Mouse (Mus musculus): Measurements from ENCODE around the gene Tmem132c. TPM values are rescaled to one million over a fixed set of nuclear protein-coding genes. Genes with fewer than 3 reads are reported as not detected.
A peak's percentile ranks its signal among the peaks of the same experiment; 100 is the strongest.

Gene Tmem132c
- polyA plus RNA-seq, 1 experiment from 2014 or later, result 28.5 TPM

DNA sequence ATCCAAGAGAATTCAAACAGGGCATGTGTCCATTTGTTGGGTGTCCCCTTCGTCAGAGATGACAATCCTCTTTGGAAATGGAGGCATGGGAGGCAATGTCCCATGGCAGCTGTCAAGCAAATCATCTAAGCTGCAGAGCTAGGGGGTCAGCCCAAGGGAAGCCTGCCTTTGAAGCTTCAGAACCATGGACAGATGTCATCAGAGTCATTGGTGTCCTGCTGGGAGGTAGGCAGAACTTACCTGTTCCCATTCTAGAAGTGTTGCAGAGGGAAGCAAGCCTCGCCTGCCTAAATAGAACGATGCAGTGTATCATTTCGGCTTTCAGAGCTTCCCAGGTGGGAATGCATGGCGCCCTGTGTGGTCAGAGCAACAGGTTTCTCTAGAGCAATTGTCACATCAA lies 230.3 kb downstream of the Tmem132c start:
- H3K4me2 ChIP-seq (replicated peaks), result no peak overlapping the region
- H3K4me3 ChIP-seq (replicated peaks), result no peak overlapping the region
- no peak for ATAC-seq (ENCODE audit: insufficient number of reproducible peaks, low FRiP score, low TSS enrichment, low read depth)
- no peak overlapping the region for H3K9ac ChIP-seq
- H3K27ac ChIP-seq (replicated peaks), result no peak overlapping the region
- WGBS, result 57% methylated on average over 5 of the region's 5 CpGs
- H3K27me3 ChIP-seq, result no peaks in the 10 kb centered on the region
- H3K9me3 ChIP-seq (replicated peaks), result no peaks in the 10 kb centered on the region
- H3K36me3 ChIP-seq, result no peaks in the 10 kb centered on the region
- no peaks in the 10 kb centered on the region for H3K4me1 ChIP-seq

DNA sequence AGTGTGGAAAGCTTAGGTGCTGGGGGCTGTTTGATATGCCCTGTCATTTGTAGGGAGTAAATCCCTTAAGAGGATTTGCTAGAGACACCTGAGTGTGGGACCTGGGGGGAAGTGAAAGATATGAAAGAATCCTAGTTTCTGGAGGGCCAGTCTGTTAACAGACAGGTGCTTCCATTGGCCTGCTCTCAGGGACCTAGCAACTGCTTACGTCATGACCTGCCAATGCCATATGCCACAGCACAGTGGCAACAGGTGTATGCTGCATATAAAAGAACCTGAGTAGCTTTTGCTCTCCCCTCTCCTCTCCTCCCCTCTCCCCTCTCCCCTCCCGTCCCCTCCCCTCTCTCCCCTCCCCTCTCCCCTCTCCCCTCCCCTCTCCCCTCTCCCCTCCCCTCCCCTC lies 232.1 kb downstream of the Tmem132c start:
- Histone ChIP-seq H3K4me3 (replicated peaks) (no peak overlapping the region), H3K36me3 (no peaks in the 10 kb centered on the region), H3K27me3 (no peaks in the 10 kb centered on the region), H3K9ac (no peak overlapping the region), H3K4me1 (no peaks in the 10 kb centered on the region), H3K4me2 (replicated peaks) (no peak overlapping the region), H3K9me3 (replicated peaks) (no peaks in the 10 kb centered on the region), H3K27ac (replicated peaks) (no peak overlapping the region)
- 26% methylated on average over 1 of the region's 2 CpGs for WGBS
- no peak for ATAC-seq (ENCODE audit: insufficient number of reproducible peaks, low FRiP score, low TSS enrichment, low read depth)

DNA sequence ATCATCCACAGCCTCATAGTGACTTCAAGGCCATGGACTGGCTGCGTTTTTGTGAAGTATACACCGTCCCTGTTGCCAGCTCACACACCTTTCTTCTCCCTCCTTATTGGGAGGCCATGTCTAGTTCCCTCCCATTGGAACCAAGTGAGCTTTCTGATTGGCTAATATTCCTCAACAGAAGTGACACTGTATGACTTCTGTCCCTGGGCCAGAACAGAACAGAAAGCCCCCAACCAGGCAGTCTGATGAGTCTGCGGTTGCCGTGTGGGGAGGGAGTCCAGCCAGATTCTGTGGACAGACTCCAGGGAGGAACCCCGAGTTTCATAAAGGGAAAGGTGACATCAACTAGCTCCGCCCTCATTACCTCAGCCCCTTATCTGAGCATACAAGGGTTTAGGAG lies 233.2 kb downstream of the Tmem132c start:
- no peaks in the 10 kb centered on the region for H3K4me1 ChIP-seq
- H3K9ac ChIP-seq, result no peak overlapping the region
- H3K27ac ChIP-seq (replicated peaks), result no peak overlapping the region
- H3K4me3 ChIP-seq (replicated peaks), result no peak overlapping the region
- H3K36me3 ChIP-seq, result no peaks in the 10 kb centered on the region
- no peak for ATAC-seq (ENCODE audit: insufficient number of reproducible peaks, low FRiP score, low TSS enrichment, low read depth)
- no peaks in the 10 kb centered on the region for H3K9me3 ChIP-seq (replicated peaks)
- no peaks in the 10 kb centered on the region for H3K27me3 ChIP-seq
- H3K4me2 ChIP-seq (replicated peaks), result no peak overlapping the region
- 81% methylated on average over 6 of the region's 6 CpGs for WGBS

DNA sequence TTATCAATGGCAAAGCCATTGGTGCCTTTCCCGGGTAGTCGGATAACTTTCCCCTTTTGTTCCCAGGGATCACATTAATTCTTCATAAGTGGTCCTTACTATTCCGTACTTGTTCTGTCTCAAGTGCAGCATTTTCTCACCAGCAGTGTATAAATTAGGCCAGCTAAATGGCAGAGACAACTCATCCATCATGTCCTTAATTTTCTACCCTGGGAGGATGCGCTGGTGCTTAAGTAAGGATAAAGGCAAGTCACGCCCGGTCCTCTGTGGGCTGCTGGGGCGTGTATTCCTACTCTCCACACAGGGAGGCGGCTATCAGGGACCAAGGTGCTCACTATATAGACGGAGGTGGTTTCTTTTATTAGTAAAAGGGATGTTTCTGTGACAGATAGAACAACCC lies 236.2 kb downstream of the Tmem132c start:
- WGBS, result 60% methylated on average over 9 of the region's 9 CpGs
- no peak overlapping the region for H3K4me2 ChIP-seq (replicated peaks)
- no peak overlapping the region for H3K27ac ChIP-seq (replicated peaks)
- no peaks in the 10 kb centered on the region for H3K36me3 ChIP-seq
- H3K9me3 ChIP-seq (replicated peaks), result no peaks in the 10 kb centered on the region
- no peak overlapping the region for H3K9ac ChIP-seq
- peaks cover 4% of the 10 kb centered on the region; the same call in 1 of the 2 replicates for H3K4me1 ChIP-seq
- no peak overlapping the region for H3K4me3 ChIP-seq (replicated peaks)
- no peak for ATAC-seq (ENCODE audit: insufficient number of reproducible peaks, low FRiP score, low TSS enrichment, low read depth)
- no peaks in the 10 kb centered on the region for H3K27me3 ChIP-seq

DNA sequence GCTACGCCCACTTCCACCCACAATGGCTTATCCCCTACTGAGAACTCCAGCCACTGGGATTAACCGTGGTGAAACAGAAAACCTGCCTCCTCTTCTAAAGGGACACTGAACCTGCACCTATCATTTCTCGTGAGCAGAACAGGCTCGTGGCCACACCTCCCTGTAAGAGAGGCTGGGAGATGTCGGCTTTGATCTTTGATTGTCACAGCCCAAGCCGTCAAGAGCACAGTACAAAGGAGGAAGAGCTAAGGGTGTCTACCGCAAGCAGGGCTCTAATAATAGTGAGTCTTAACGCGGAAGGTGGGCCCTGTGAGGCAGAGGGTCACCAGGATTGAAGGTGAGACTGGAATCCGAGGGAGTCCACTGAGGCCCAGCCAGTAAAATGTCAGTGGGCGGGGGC lies 236.7 kb downstream of the Tmem132c start:
- 33% methylated on average over 11 of the region's 11 CpGs for WGBS
- no peak overlapping the region for H3K4me2 ChIP-seq (replicated peaks)
- no peak overlapping the region for H3K4me3 ChIP-seq (replicated peaks)
- no peaks in the 10 kb centered on the region for H3K27me3 ChIP-seq
- no peaks in the 10 kb centered on the region for H3K9me3 ChIP-seq (replicated peaks)
- no peak for ATAC-seq (ENCODE audit: insufficient number of reproducible peaks, low FRiP score, low TSS enrichment, low read depth)
- H3K36me3 ChIP-seq, result no peaks in the 10 kb centered on the region
- H3K9ac ChIP-seq, result no peak overlapping the region
- H3K4me1 ChIP-seq, result peaks cover 4% of the 10 kb centered on the region; the same call in 1 of the 2 replicates
- H3K27ac ChIP-seq (replicated peaks), result no peak overlapping the region

DNA sequence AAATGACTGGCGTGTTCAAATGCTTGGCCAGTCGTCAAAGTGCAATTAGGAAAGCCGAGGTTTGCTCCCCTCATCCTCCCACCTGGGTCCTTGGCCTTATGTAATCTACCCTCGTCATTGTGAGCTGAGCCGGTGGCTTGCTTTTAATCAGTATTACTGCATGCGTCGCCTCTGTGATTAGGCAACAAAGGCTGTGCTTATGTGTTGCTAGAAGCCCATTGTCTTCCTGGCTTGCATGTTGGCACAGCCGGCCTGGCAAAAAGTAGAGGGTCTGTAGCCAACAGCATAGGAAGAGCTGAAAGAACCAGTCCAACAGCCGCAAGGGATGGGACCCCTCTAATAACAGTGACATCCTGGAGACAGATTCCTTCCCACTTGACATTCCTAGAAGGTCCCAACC lies 239.3 kb downstream of the Tmem132c start:
- Histone ChIP-seq H3K36me3 (no peaks in the 10 kb centered on the region), H3K4me2 (replicated peaks) (no peak overlapping the region), H3K4me1 (peaks cover 22% of the 10 kb centered on the region), H3K27me3 (no peaks in the 10 kb centered on the region), H3K4me3 (replicated peaks) (no peak overlapping the region), H3K9me3 (replicated peaks) (no peaks in the 10 kb centered on the region), H3K9ac (no peak overlapping the region), H3K27ac (replicated peaks) (no peak overlapping the region)
- 63% methylated on average over 9 of the region's 9 CpGs for WGBS
- ATAC-seq (ENCODE audit: insufficient number of reproducible peaks, low FRiP score, low TSS enrichment, low read depth), result no peak

DNA sequence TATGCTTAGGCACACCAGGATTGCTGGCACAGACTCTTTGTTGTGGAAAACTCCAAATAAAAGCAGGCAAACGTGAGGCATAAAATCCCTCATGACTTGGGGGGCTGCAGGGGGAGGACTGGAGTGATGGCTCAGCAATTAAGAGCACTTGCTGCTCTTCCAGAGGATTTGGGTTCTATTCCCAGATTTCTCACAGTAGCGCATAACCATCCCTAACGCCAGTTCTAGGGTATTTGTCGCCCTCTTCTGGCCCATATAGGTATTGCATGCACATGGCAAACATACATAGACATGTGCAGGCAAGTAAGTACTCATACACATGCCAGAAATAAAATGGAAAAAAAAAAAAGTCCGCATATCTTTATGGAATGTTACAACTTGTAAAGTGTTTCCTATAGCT lies 239.8 kb downstream of the Tmem132c start:
- Histone ChIP-seq H3K4me3 (replicated peaks) (no peak overlapping the region), H3K9ac (no peak overlapping the region), H3K4me1 (peaks cover 22% of the 10 kb centered on the region), H3K4me2 (replicated peaks) (no peak overlapping the region), H3K27me3 (no peaks in the 10 kb centered on the region), H3K9me3 (replicated peaks) (no peaks in the 10 kb centered on the region), H3K27ac (replicated peaks) (no peak overlapping the region), H3K36me3 (no peaks in the 10 kb centered on the region)
- WGBS, result 22% methylated on average over 5 of the region's 5 CpGs
- no peak for ATAC-seq (ENCODE audit: insufficient number of reproducible peaks, low FRiP score, low TSS enrichment, low read depth)

DNA sequence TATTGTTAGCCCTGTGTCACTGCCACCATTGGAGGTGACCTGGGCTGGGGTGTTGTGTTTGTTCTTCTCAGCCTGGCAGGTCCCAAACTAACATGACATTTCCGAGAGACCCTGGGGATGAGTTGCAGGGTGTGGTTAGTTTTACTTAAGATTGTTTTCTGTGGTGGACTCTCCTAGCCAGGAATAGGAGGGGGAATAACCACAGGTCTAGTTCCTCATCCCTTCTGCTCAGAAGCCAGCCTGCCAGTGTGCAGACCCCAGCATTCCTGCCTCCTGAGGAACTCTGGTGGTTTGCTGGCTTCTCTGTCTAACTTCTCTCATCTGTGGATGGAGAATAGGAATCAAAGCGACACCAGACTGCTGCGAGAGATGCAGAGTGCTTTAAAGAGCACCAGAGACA lies 240.7 kb downstream of the Tmem132c start:
- Histone ChIP-seq H3K9ac (no peak overlapping the region), H3K9me3 (replicated peaks) (no peaks in the 10 kb centered on the region), H3K36me3 (no peaks in the 10 kb centered on the region), H3K4me1 (peaks cover 22% of the 10 kb centered on the region), H3K4me2 (replicated peaks) (no peak overlapping the region), H3K4me3 (replicated peaks) (no peak overlapping the region), H3K27ac (replicated peaks) (no peak overlapping the region), H3K27me3 (no peaks in the 10 kb centered on the region)
- no peak for ATAC-seq (ENCODE audit: insufficient number of reproducible peaks, low FRiP score, low TSS enrichment, low read depth)
- WGBS, result 70% methylated on average over 3 of the region's 3 CpGs

DNA sequence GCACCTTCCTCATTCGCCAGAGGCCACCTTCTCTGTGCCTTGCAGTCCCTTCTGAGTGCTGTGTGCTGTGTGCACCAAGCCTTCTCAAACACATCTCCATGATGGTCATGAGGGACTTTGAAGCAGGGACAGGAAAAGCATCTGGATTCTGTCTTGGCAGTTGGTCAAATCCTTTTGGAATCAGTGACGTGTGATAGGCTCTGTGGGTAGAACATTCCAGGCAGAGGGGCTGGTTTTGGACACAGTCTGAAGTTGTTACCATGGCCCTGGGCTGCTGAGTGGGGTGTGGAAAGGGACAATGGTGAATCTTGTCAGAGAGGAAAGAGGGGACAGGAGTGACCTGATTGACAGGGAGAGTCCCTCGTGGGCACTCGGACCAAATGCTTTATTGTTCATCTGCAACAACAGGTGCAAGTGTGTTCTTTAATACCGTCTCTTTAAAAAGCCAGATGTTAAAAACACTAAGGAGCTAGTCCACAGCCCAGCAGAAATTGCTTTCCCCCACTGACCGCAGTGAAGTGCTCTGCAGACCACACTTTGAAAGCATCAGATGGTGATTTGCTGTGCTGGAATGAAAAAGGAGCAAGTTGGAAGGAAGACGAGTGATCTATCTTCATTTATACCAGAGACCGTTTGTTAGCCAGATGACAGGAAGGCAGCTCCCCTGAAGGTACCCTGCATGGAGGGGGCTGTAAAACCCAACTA lies 242.5 kb downstream of the Tmem132c start:
- H3K9me3 ChIP-seq (replicated peaks), result no peaks in the 10 kb centered on the region
- no peak overlapping the region for H3K4me3 ChIP-seq (replicated peaks)
- no peak overlapping the region for H3K4me2 ChIP-seq (replicated peaks)
- H3K27ac ChIP-seq (replicated peaks), result peak overlapping the region; percentile 12; the same call in 1 of the 2 replicates
- no peak overlapping the region for H3K9ac ChIP-seq
- 40% methylated on average over 8 of the region's 8 CpGs for WGBS
- ATAC-seq (ENCODE audit: insufficient number of reproducible peaks, low FRiP score, low TSS enrichment, low read depth), result no peak
- no peaks in the 10 kb centered on the region for H3K27me3 ChIP-seq
- H3K36me3 ChIP-seq, result no peaks in the 10 kb centered on the region
- H3K4me1 ChIP-seq, result peaks cover 22% of the 10 kb centered on the region

DNA sequence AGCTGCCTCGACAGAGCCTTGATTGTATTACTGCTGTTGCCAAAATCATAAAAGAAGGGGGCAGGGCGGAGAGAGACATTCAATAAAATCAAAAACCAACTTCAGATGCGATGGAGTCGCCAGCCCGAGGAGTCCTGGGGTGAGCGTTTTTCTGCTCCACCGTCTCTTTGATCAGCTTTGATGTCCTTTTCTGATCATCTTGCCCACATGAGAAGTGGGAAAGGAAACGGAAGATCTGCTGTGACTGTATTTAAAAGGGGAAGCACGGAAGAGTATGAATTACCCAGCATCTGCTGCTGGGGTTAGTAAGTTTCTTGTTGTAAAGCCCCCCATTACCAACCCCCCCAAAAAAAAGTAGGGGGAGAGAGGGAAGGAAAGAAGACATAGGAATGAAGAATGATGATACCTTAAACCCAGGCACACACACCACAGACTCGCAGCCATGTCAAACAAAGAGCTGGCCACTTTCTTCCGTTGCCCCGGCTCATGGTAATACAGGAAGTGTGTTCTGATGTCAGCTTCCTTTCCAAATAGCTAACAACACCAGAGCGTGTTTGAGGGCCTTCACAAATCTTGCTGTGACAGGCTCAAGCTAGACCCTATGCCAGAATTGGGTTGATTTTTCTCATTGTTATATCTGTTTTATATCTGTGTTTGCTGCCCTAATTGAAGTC lies 243.3 kb downstream of the Tmem132c start:
- H3K4me2 ChIP-seq (replicated peaks), result no peak overlapping the region
- no peak for ATAC-seq (ENCODE audit: insufficient number of reproducible peaks, low FRiP score, low TSS enrichment, low read depth)
- WGBS, result 44% methylated on average over 13 of the region's 13 CpGs
- no peaks in the 10 kb centered on the region for H3K27me3 ChIP-seq
- no peak overlapping the region for H3K9ac ChIP-seq
- H3K27ac ChIP-seq (replicated peaks), result 0 out of 2 replicates have a peak overlapping the region, but pooled peaks have one; percentile 39
- peaks cover 22% of the 10 kb centered on the region for H3K4me1 ChIP-seq
- H3K4me3 ChIP-seq (replicated peaks), result no peak overlapping the region
- no peaks in the 10 kb centered on the region for H3K36me3 ChIP-seq
- no peaks in the 10 kb centered on the region for H3K9me3 ChIP-seq (replicated peaks)

DNA sequence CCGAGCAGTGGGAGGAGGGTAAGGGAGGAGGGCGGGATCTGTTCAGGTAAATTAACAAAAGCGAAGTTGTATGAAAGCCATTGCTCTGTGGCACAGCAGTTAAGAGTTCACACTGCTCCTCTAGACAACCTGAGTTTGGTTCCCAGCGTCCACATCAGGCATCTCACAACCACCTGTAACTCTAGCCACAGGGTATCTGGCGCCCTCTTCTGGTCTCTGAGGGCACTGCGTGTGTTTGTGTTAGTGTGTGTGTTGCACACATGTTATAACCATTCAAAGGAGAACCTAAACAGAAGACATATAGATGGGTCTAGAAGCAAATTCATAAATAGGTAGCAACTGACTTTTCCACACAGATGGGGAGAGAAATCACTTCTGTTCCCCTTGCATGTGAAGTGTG lies 245.6 kb downstream of the Tmem132c start:
- WGBS, result 78% methylated on average over 6 of the region's 6 CpGs

DNA sequence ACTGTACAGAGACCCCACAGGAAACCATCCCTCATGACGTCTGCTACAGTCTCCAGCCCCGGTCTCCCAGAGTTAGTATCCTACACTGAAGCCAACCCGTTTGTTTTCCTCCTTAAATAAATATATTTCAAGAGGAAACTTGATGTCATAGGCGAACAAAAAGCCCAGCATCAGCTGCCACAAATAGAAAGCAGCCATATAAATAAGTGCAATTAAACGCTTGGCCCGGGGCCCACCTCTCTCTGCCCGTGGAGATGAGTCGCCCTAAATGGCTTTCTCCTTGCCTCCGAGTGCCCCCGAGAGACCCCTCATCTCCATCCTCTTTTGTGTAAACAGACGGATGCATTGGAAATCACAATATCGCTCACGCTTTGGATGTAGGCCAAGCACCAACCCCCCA lies 247.1 kb downstream of the Tmem132c start:
- H3K9me3 ChIP-seq (replicated peaks), result no peaks in the 10 kb centered on the region
- H3K4me3 ChIP-seq (replicated peaks), result no peak overlapping the region
- H3K4me1 ChIP-seq, result peaks cover 15% of the 10 kb centered on the region
- WGBS, result 75% methylated on average over 13 of the region's 13 CpGs
- no peak overlapping the region for H3K4me2 ChIP-seq (replicated peaks)
- no peak for ATAC-seq (ENCODE audit: insufficient number of reproducible peaks, low FRiP score, low TSS enrichment, low read depth)
- no peaks in the 10 kb centered on the region for H3K27me3 ChIP-seq
- H3K27ac ChIP-seq (replicated peaks), result no peak overlapping the region
- no peak overlapping the region for H3K9ac ChIP-seq
- no peaks in the 10 kb centered on the region for H3K36me3 ChIP-seq

More for the DNA sequence above, 245.6 kb downstream of the Tmem132c start:
- H3K4me2 ChIP-seq (replicated peaks), result no peak overlapping the region
- H3K4me3 ChIP-seq (replicated peaks), result no peak overlapping the region
- no peaks in the 10 kb centered on the region for H3K36me3 ChIP-seq
- no peak overlapping the region for H3K9ac ChIP-seq
- no peaks in the 10 kb centered on the region for H3K27me3 ChIP-seq
- H3K9me3 ChIP-seq (replicated peaks), result no peaks in the 10 kb centered on the region
- no peak overlapping the region for H3K27ac ChIP-seq (replicated peaks)
- ATAC-seq (ENCODE audit: insufficient number of reproducible peaks, low FRiP score, low TSS enrichment, low read depth), result no peak
- peaks cover 18% of the 10 kb centered on the region for H3K4me1 ChIP-seq
